In the genomic region with DNA sequence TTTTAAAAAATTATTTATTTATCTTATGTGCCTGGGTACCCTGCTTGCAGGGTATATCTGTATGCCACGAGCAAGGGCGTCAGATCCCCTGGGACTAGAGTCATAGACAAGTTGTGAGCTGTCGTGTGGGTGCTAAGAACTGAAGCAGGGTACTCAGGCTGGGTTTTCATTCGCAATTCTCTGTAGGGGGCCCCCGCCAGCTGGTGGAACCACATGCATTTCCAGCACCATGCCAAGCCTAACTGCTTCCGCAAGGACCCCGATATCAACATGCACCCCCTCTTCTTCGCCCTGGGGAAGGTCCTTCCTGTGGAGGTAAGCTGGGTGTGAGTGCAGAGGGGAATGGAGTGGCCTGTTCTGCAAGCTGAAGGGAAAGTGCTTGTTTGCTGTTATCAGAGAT, we compare ENCODE assay signal across 22 mouse cellular contexts. TPM values are rescaled to one million over a fixed set of nuclear protein-coding genes. Genes with fewer than 3 reads are reported as not detected.
DNase-seq lines count a peak whose midpoint lies in the region; ATAC-seq lines count a peak whose summit lies in the region.
"Had no signal": no experiment of that assay in that cellular context is flagged by ENCODE, and none has a peak within 500 bp of the region (broad histone marks: within the 10 kb centered on the region; RNA-seq: fewer than 3 reads in every experiment).

No protein-coding gene starts in this region.

- ATAC-seq in heart, embryonic 13.5 days (ENCODE audit: extremely low read depth, insufficient number of reproducible peaks, low FRiP score, low TSS enrichment): no peak
- ATAC-seq in limb, embryonic 12.5 days (ENCODE audit: insufficient number of reproducible peaks, insufficient read depth, low FRiP score, low TSS enrichment, low read depth): no peak
- ATAC-seq: CD4-positive, CD25-positive, alpha-beta regulatory T cell, adult 4 months; forebrain, embryonic 15.5 days; hindbrain, embryonic 16.5 days had no signal

- 0 out of 2 replicates have a peak overlapping the region, but pooled peaks have one; percentile 5 for H3K4me2 ChIP-seq in heart, embryonic 13.5 days
- H3K4me2 ChIP-seq in limb, embryonic 12.5 days: no peak overlapping the region
- H3K4me2 ChIP-seq: forebrain, embryonic 15.5 days; heart, embryonic 15.5 days had no signal

- H3K9me3 ChIP-seq in heart, embryonic 13.5 days: no peaks in the 10 kb centered on the region
- H3K9me3 ChIP-seq in limb, embryonic 12.5 days: no peaks in the 10 kb centered on the region
- H3K9me3 ChIP-seq in limb, embryonic 10.5 days (replicated peaks): no peaks in the 10 kb centered on the region
- H3K9me3 ChIP-seq: embryonic facial prominence, embryonic 10.5 days; forebrain, embryonic 15.5 days; G1E; heart, embryonic 10.5 days; heart, embryonic 15.5 days had no signal

- no peak overlapping the region for H3K9ac ChIP-seq in heart, embryonic 13.5 days
- 0 out of 2 replicates have a peak overlapping the region, but pooled peaks have one; percentile 1 for H3K9ac ChIP-seq in limb, embryonic 12.5 days (replicated peaks)
- H3K9ac ChIP-seq: forebrain, embryonic 15.5 days; heart, embryonic 15.5 days had no signal

- peaks cover 28% of the 10 kb centered on the region for H3K4me1 ChIP-seq in heart, embryonic 13.5 days
- H3K4me1 ChIP-seq in limb, embryonic 12.5 days (replicated peaks): peaks cover 20% of the 10 kb centered on the region
- H3K4me1 ChIP-seq in limb, embryonic 10.5 days: peaks cover 34% of the 10 kb centered on the region

- no peaks in the 10 kb centered on the region for H3K27me3 ChIP-seq in heart, embryonic 13.5 days (replicated peaks)
- H3K27me3 ChIP-seq in limb, embryonic 12.5 days: no peaks in the 10 kb centered on the region
- H3K27me3 ChIP-seq in limb, embryonic 10.5 days (ENCODE audit: low read depth, poor library complexity, severe bottlenecking): no peaks in the 10 kb centered on the region
- H3K27me3 ChIP-seq: forebrain, embryonic 15.5 days; heart, embryonic 15.5 days had no signal

- H3K4me3 ChIP-seq in heart, embryonic 13.5 days: no peak overlapping the region
- no peak overlapping the region for H3K4me3 ChIP-seq in limb, embryonic 12.5 days (replicated peaks)
- no peak overlapping the region for H3K4me3 ChIP-seq in limb, embryonic 10.5 days
- H3K4me3 ChIP-seq: forebrain, embryonic 15.5 days; heart, embryonic 10.5 days; heart, embryonic 15.5 days had no signal

- peak; percentile 45 for DNase-seq in cerebellum, adult 11-12 months
- no peak for DNase-seq in cerebellum, adult 11 months
- no peak for DNase-seq in heart, postnatal 4 days
- DNase-seq in limb, embryonic 10.5 days (ENCODE audit: low spot score): no peak
- DNase-seq in testis, postnatal 10 days (ENCODE audit: low spot score): peak; percentile 37
- no peak for DNase-seq in testis, postnatal 14 days (ENCODE audit: low spot score)
- DNase-seq: adrenal gland, adult 8-10 months; adrenal gland, postnatal 36 days; B cell, adult 2 months; gastrocnemius, postnatal 36 days; heart, adult 18-20 months; heart, postnatal 14 days had no signal

- WGBS in heart, embryonic 13.5 days: 90% methylated on average over 8 of the region's 8 CpGs
- WGBS in limb, embryonic 12.5 days: 89% methylated on average over 8 of the region's 8 CpGs
- WGBS in limb, embryonic 10.5 days: 95% methylated on average over 8 of the region's 8 CpGs

- no peak overlapping the region for H3K27ac ChIP-seq in heart, embryonic 13.5 days (replicated peaks)
- H3K27ac ChIP-seq in limb, embryonic 12.5 days: no peak overlapping the region
- H3K27ac ChIP-seq in limb, embryonic 10.5 days: no peak overlapping the region
- H3K27ac ChIP-seq: embryonic facial prominence, embryonic 10.5 days; forebrain, embryonic 15.5 days; heart, embryonic 10.5 days; heart, embryonic 15.5 days had no signal

- H3K36me3 ChIP-seq in heart, embryonic 13.5 days: peaks cover 68% of the 10 kb centered on the region
- H3K36me3 ChIP-seq in limb, embryonic 12.5 days: peaks cover 71% of the 10 kb centered on the region
- peaks cover 70% of the 10 kb centered on the region for H3K36me3 ChIP-seq in limb, embryonic 10.5 days

RNA-seq across cellular contexts. Expression of gene Fads1, which starts 3.9 kb away (rescaled TPM):
- polyA plus RNA-seq in heart, embryonic 13.5 days (2015; fragmentation: Nextera tagmentation; extraction: Ambion mirVana): 54.8 and 58.9 TPM in 2 replicates
- 10 to 100 TPM; 52.4 to 54.5 TPM for total RNA-seq in heart, postnatal 4 days (2021)
- 134 and 144 TPM in 2 replicates for polyA plus RNA-seq in limb, embryonic 12.5 days (2016; fragmentation: Nextera tagmentation; extraction: Ambion mirVana)
- 142 and 155 TPM in 2 replicates for polyA plus RNA-seq in limb, embryonic 10.5 days (2016; fragmentation: Nextera tagmentation; extraction: Ambion mirVana)

RNA-seq across cellular contexts. Expression of gene Tmem258, which starts 17.2 kb away (rescaled TPM):
- polyA plus RNA-seq in heart, embryonic 13.5 days (2015; fragmentation: Nextera tagmentation; extraction: Ambion mirVana): 399 and 448 TPM in 2 replicates
- 100 to 1,000 TPM; 160 TPM for total RNA-seq in heart, postnatal 4 days (2021)
- 417 and 421 TPM in 2 replicates for polyA plus RNA-seq in limb, embryonic 12.5 days (2016; fragmentation: Nextera tagmentation; extraction: Ambion mirVana)
- 420 and 432 TPM in 2 replicates for polyA plus RNA-seq in limb, embryonic 10.5 days (2016; fragmentation: Nextera tagmentation; extraction: Ambion mirVana)

RNA-seq across cellular contexts. Expression of gene Fen1, which starts 17.4 kb away (rescaled TPM):
- polyA plus RNA-seq in heart, embryonic 13.5 days (2015; fragmentation: Nextera tagmentation; extraction: Ambion mirVana): 49.0 and 56.8 TPM in 2 replicates
- 10 to 100 TPM; 26.8 to 27.2 TPM for total RNA-seq in heart, postnatal 4 days (2021)
- 109 and 115 TPM in 2 replicates for polyA plus RNA-seq in limb, embryonic 12.5 days (2016; fragmentation: Nextera tagmentation; extraction: Ambion mirVana)
- polyA plus RNA-seq in limb, embryonic 10.5 days (2016; fragmentation: Nextera tagmentation; extraction: Ambion mirVana): 188 and 204 TPM in 2 replicates

RNA-seq across cellular contexts. Expression of gene Myrf, which starts 54.0 kb away (rescaled TPM):
- 8.4 and 11.1 TPM in 2 replicates for polyA plus RNA-seq in heart, embryonic 13.5 days (2015; fragmentation: Nextera tagmentation; extraction: Ambion mirVana)
- 10 to 100 TPM in 1 of 2 experiments, 1 to 10 TPM in 1; 9.0 to 11.9 TPM for total RNA-seq in heart, postnatal 4 days (2021)
- 2.6 and 2.7 TPM in 2 replicates for polyA plus RNA-seq in limb, embryonic 12.5 days (2016; fragmentation: Nextera tagmentation; extraction: Ambion mirVana)
- polyA plus RNA-seq in limb, embryonic 10.5 days (2016; fragmentation: Nextera tagmentation; extraction: Ambion mirVana): 6.8 and 8.4 TPM in 2 replicates
- total RNA-seq: gastrocnemius, adult 8-10 months had no signal
- polyA plus RNA-seq: G1E had no signal

Comparison
In these comparisons a context has a peak if more than half of its experiments do, and no peak if none do; other contexts are left out.
1. DNase-seq: peak in cerebellum, adult 11-12 months (single experiment) and testis, postnatal 10 days (single experiment); none in cerebellum, adult 11 months (single experiment), heart, postnatal 4 days (single experiment), limb, embryonic 10.5 days (single experiment) and testis, postnatal 14 days (single experiment).